Mouse (Mus musculus) G1E (cell line): ENCODE data around the gene Elmo2. TPM values are rescaled to one million over a fixed set of nuclear protein-coding genes. Genes with fewer than 3 reads are reported as not detected.

Source experiments
- ATAC-seq: 2 replicates; pipeline ENCODE4 v1.8.0; 2016; ENCODE audit warnings: mild to moderate bottlenecking; ENCODE audit not compliant: insufficient number of reproducible peaks, poor library complexity, low FRiP score, severe bottlenecking; ENCODE audit errors: extremely low read depth
- DNase-seq: peaks from one replicate; pipeline ENCODE4 v3.0.0; 2012; ENCODE audit warnings: low spot score
- H3K27me3 ChIP-seq: 2 replicates; pipeline ENCODE4 v1.6.1; 2012; ENCODE audit warnings: mild to moderate bottlenecking, low read length, inconsistent platforms; ENCODE audit not compliant: insufficient read depth
- H3K36me3 ChIP-seq: replicated peaks from 2 replicates; pipeline ENCODE3; 2012; ENCODE audit warnings: mild to moderate bottlenecking, inconsistent platforms
- H3K4me1 ChIP-seq: 2 replicates; pipeline ENCODE4 v1.6.1; 2012; ENCODE audit warnings: low read depth, low read length, inconsistent platforms, mixed read lengths; ENCODE audit not compliant: insufficient read depth
- H3K4me3 ChIP-seq: 2 replicates; pipeline ENCODE4 v1.5.1; 2012; ENCODE audit warnings: low read depth, mild to moderate bottlenecking, inconsistent platforms, low read length, moderate library complexity, mixed read lengths
- H3K9me3 ChIP-seq: replicated peaks from 2 replicates; pipeline ENCODE4 v1.6.1; 2012; ENCODE audit warnings: inconsistent platforms
- CTCF ChIP-seq: IDR thresholded peaks from 2 replicates; pipeline ENCODE4 v1.5.1; 2012; ENCODE audit warnings: low read depth, low read length, inconsistent platforms, mixed read lengths
- GATA1 ChIP-seq: IDR thresholded peaks from 2 replicates; pipeline ENCODE4 v1.6.1; 2012; ENCODE audit warnings: borderline replicate concordance, low read length, inconsistent platforms, mixed read lengths
- GATA2 ChIP-seq: IDR thresholded peaks from 2 replicates; pipeline ENCODE4 v1.6.1; 2012; ENCODE audit warnings: low read depth, low read length, inconsistent platforms, borderline replicate concordance
- POLR2AphosphoS5 ChIP-seq: IDR thresholded peaks from 2 replicates; pipeline ENCODE4 v1.6.1; 2012; ENCODE audit warnings: low read depth, low read length, inconsistent platforms; ENCODE audit not compliant: insufficient replicate concordance
- TAL1 ChIP-seq: conservative IDR thresholded peaks from 2 replicates; pipeline ENCODE4 v1.6.1; 2012; ENCODE audit warnings: low read depth, low read length, inconsistent platforms, mixed read lengths
- polyA plus RNA-seq: library from polyadenylated mRNA; stranded (reverse); fragments of >175 nt; gene quantifications from 2 replicates; pipeline ENCODE4 v1.2.3, GENCODE M21; 2012
- total RNA-seq, 2 experiments: library from RNA; stranded (forward) in 1 of 2; stranded (reverse) in 1 of 2; fragments of 200-1000 nt in 1 of 2; fragments of >200 nt in 1 of 2; fragmentation: Nextera tagmentation in 1 of 2; gene quantifications; 2 replicates each; pipeline ENCODE4 v1.2.3; 2014 to 2017

Gene Elmo2
- total and polyA plus RNA-seq, 3 experiments: 15.1 to 38.3 (median 17.7) TPM

DNA sequence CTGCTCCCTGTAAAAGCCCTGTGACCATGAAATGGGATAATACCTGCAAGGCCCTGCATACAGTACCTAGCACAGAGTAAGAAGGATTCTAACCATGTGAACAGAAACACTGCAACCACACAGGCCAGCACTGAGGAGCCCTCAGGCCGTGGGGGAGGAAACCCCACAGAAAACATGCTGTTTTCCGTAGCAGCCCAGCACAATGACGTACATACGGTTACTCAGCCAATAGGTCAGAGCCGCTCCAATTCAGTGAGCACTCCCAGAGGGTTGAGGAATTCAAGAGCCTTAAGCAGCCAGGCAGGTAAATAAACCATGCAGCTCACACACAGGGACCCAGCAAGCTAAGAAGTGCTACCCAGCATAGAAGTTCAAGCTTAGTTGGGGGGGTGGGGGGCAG is 2.4 kb downstream of the Elmo2 start:
- peaks cover 52% of the 10 kb centered on the region for H3K4me1 ChIP-seq
- no peak for TF ChIP-seq POLR2AphosphoS5
- TF ChIP-seq GATA2: no peak
- TF ChIP-seq TAL1: no peak
- no peak for TF ChIP-seq GATA1
- no peak for TF ChIP-seq CTCF
- ATAC-seq: no peak

GRCm38 (mm10) chr2:165323484-165323883 is 2.8 kb downstream of the Elmo2 start:
- peaks cover 59% of the 10 kb centered on the region for H3K36me3 ChIP-seq
- peaks cover under 1% of the 10 kb centered on the region; the same call in 1 of the 2 replicates for H3K27me3 ChIP-seq
- DNase-seq: no peak
- no peak overlapping the region for H3K4me3 ChIP-seq
- H3K4me1 ChIP-seq: peaks cover 54% of the 10 kb centered on the region
- no peak for ATAC-seq
- H3K9me3 ChIP-seq: no peaks in the 10 kb centered on the region
- TF ChIP-seq POLR2AphosphoS5 (no peak), CTCF (no peak), TAL1 (no peak), GATA1 (no peak), GATA2 (no peak)

More for the DNA sequence above, 2.4 kb downstream of the Elmo2 start:
- peaks cover 55% of the 10 kb centered on the region for H3K36me3 ChIP-seq
- no peaks in the 10 kb centered on the region for H3K9me3 ChIP-seq
- H3K4me3 ChIP-seq: no peak overlapping the region
- H3K27me3 ChIP-seq: peaks cover 5% of the 10 kb centered on the region
- no peak for DNase-seq

- TF ChIP-seq GATA2 (no peak), POLR2AphosphoS5 (no peak)
- H3K4me1 ChIP-seq: peaks cover 60% of the 10 kb centered on the region
- H3K4me3 ChIP-seq: no peak overlapping the region; the same call in 1 of the 2 replicates
- ATAC-seq (no peak), DNase-seq (no peak)
- H3K27me3 ChIP-seq: no peaks in the 10 kb centered on the region
- peaks cover 72% of the 10 kb centered on the region for H3K36me3 ChIP-seq
- no peaks in the 10 kb centered on the region for H3K9me3 ChIP-seq
Measured at GRCm38 (mm10) chr2:165321981-165322735, 4.1 kb downstream of the Elmo2 start.

GRCm38 (mm10) chr2:165321381-165321888 is 4.8 kb downstream of the Elmo2 start:
- Histone ChIP-seq H3K4me3 (no peak overlapping the region), H3K27me3 (no peaks in the 10 kb centered on the region), H3K36me3 (peaks cover 80% of the 10 kb centered on the region), H3K4me1 (peaks cover 60% of the 10 kb centered on the region), H3K9me3 (no peaks in the 10 kb centered on the region)
- ATAC-seq: no peak
- TF ChIP-seq POLR2AphosphoS5 (no peak), GATA1 (no peak), GATA2 (no peak), CTCF (no peak), TAL1 (no peak)
- no peak for DNase-seq

- ATAC-seq: no peak
- peaks cover 59% of the 10 kb centered on the region for H3K4me1 ChIP-seq
Measured at GRCm38 (mm10) chr2:165320531-165321150, 5.6 kb downstream of the Elmo2 start.

DNA sequence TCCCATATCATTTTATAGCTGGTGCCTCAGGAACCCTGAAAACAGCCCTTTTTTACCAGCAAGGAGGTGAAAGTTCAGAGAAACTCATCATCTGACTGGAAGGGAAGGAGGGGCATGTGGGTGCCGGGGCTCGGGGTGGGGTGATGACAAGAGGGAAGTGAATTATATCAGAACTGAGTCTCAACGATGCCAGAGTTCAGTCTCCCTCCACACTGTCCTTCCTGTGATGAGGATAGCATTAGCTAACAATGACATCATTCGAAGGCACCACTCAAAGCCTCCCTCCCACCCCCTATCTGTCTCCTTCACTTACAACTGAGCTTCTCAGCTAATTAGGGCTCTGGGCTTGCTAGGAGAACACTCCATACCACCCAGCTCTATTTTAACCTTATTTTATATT is 6.8 kb downstream of the Elmo2 start:
- H3K9me3 ChIP-seq: no peaks in the 10 kb centered on the region
- DNase-seq (no peak), ATAC-seq (no peak)
- TF ChIP-seq GATA1 (no peak), TAL1 (no peak), CTCF (no peak), GATA2 (no peak), POLR2AphosphoS5 (no peak)
- H3K4me3 ChIP-seq: no peak overlapping the region
- H3K27me3 ChIP-seq: no peaks in the 10 kb centered on the region
- H3K4me1 ChIP-seq: peaks cover 48% of the 10 kb centered on the region
- H3K36me3 ChIP-seq: peaks cover 97% of the 10 kb centered on the region

More at GRCm38 (mm10) chr2:165320531-165321150, 5.6 kb downstream of the Elmo2 start:
- H3K27me3 ChIP-seq: no peaks in the 10 kb centered on the region
- no peaks in the 10 kb centered on the region for H3K9me3 ChIP-seq
- no peak for DNase-seq
- H3K36me3 ChIP-seq: peaks cover 88% of the 10 kb centered on the region
- no peak for TF ChIP-seq CTCF
- no peak for TF ChIP-seq GATA1
- no peak for TF ChIP-seq GATA2
- no peak overlapping the region for H3K4me3 ChIP-seq
